Mouse (Mus musculus) forebrain, embryonic 11.5 days (tissue): ENCODE results near the gene Ap2a1. TPM values are rescaled to one million over a fixed set of nuclear protein-coding genes. Genes with fewer than 3 reads are reported as not detected.

ENCODE experiments used
- ATAC-seq: fragments of 200-750 bp; cut with Nextera tagmentation; replicated peaks from 2 replicates; pipeline ENCODE4 v1.8.0; 2017; ENCODE audit warnings: moderate TSS enrichment; ENCODE audit not compliant: low FRiP score
- DNase-seq: peaks from one replicate; pipeline ENCODE4 v3.0.0-alpha.2; 2017; ENCODE audit warnings: low spot score
- H3K27ac ChIP-seq: fragments of 300-500 bp; sonication (generic); 2 replicates; pipeline ENCODE4 v1.5.1; 2014; ENCODE audit warnings: low read depth, low read length
- H3K27me3 ChIP-seq: fragments of 300-500 bp; sonication (generic); 2 replicates; pipeline ENCODE4 v1.6.1; 2014; ENCODE audit warnings: mild to moderate bottlenecking, low read length, mixed read lengths; ENCODE audit not compliant: control insufficient read depth, insufficient read depth
- H3K36me3 ChIP-seq: fragments of 300-500 bp; sonication (generic); 2 replicates; pipeline ENCODE4 v1.6.1; 2014; ENCODE audit warnings: mild to moderate bottlenecking, low read length, moderate library complexity, mixed read lengths; ENCODE audit not compliant: control insufficient read depth, insufficient read depth
- H3K4me1 ChIP-seq: fragments of 300-500 bp; sonication (generic); replicated peaks from 2 replicates; pipeline ENCODE4 v1.6.1; 2014; ENCODE audit warnings: low read length, mixed read lengths; ENCODE audit not compliant: control insufficient read depth, insufficient read depth
- H3K4me2 ChIP-seq: fragments of 300-500 bp; sonication (generic); 2 replicates; pipeline ENCODE4 v1.6.1; 2014; ENCODE audit warnings: low read depth, mild to moderate bottlenecking, low read length, moderate library complexity, mixed read lengths; ENCODE audit not compliant: severe bottlenecking
- H3K4me3 ChIP-seq: fragments of 300-500 bp; sonication (generic); 2 replicates; pipeline ENCODE4 v1.5.1; 2014; ENCODE audit warnings: low read depth, low read length
- H3K9ac ChIP-seq: fragments of 300-500 bp; sonication (generic); 2 replicates; pipeline ENCODE4 v1.6.1; 2014; ENCODE audit warnings: low read length
- H3K9me3 ChIP-seq: fragments of 300-500 bp; sonication (generic); 2 replicates; pipeline ENCODE4 v1.6.1; 2016; ENCODE audit warnings: low read length, mixed read lengths; ENCODE audit not compliant: control insufficient read depth
- WGBS: fragments of 180-500 bp; shearing (Covaris S2); extraction: QIAGEN DNeasy Blood & Tissue Kit; methylation state at CpG from one replicate; pipeline ENCODE4 v1.1.7; 2014; 5-methylcytosine and 5-hydroxymethylcytosine counted together
- polyA plus RNA-seq: library from polyadenylated mRNA; unstranded; fragments of >200 nt; fragmentation: Nextera tagmentation; extraction: Ambion mirVana; gene quantifications from 2 replicates; pipeline ENCODE4 v1.2.1, GENCODE M21; 2014

The Ap2a1 gene
- 88.8 and 93.4 TPM in 2 replicates for polyA plus RNA-seq

DNA sequence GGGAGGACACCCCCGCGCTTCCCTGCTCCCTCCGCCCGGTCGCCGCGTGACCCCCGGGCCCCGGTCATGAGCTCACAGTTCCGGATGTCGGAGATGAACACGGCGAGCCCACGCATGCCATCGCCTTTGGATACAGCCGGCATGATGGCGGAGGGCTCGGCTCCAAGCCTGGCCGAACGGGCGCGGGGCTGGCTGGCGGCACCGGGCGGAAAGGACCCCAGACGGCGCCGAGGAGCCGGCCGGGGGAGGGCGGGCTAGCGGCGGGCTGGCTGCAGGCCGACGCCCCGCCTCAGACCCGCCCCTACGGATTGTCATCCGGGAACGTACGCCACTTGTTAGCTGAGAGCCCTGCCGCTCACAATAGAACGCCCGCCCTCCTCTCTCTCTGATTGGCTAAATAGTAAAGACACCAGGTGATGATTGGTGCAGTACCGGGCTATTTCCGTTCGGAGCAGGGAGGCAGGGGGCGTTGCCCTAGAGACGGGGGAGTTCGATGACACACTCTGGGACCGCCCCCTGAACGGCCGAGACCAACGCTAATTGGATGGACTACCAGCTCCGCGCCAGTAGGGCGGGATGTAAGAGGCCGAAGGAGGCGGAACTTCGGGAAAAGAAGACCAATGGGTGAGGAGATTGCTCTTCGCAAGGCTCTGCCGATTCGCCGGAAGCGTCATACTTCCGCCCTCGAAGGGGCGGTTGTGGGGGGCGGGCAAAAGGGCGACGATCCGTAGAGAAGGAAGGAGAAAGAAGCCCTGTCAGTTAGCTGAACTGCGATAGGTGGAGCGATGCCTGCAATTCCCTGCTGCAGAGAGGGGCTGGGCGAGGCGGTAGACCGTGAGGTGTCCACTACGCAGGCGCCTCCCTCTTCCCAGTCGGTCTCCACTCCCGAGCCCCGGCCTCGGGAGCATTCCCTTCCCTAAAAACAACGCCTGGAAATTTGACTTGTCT is at the start of gene Ap2a1:
TSS of gene Ap2a1 (minus strand) at position 293 of the 948 bp plus-strand sequence.
- H3K4me2 ChIP-seq = peak within 1 kb of the TSS; percentile 67
- ATAC-seq = peak; percentile 99
- under 1% methylated on average over 83 of the region's 84 CpGs for WGBS

GRCm38 (mm10) chr7:44978300-44978699 is 49.0 kb upstream of the Ap2a1 start:
- 94% methylated on average over 3 of the region's 3 CpGs for WGBS
- Histone ChIP-seq H3K9ac (no peak overlapping the region), H3K4me1 (peaks cover 5% of the 10 kb centered on the region; the same call in 1 of the 2 replicates), H3K4me2 (no peak overlapping the region), H3K9me3 (no peaks in the 10 kb centered on the region), H3K36me3 (peaks cover 49% of the 10 kb centered on the region), H3K27me3 (no peaks in the 10 kb centered on the region), H3K4me3 (no peak overlapping the region), H3K27ac (no peak overlapping the region)
- ATAC-seq = no peak
- no peak for DNase-seq

More for the DNA sequence above, at the start of gene Ap2a1:
- Histone ChIP-seq H3K27ac (peak within 1 kb of the TSS; percentile 90), H3K9me3 (no peaks in the 10 kb centered on the region), H3K36me3 (no peaks in the 10 kb centered on the region; the same call in 1 of the 2 replicates), H3K9ac (peak within 1 kb of the TSS; percentile 91), H3K4me1 (peaks cover 12% of the 10 kb centered on the region), H3K27me3 (no peaks in the 10 kb centered on the region), H3K4me3 (peak within 1 kb of the TSS; percentile 97)
- peak; percentile 100 for DNase-seq

GRCm38 (mm10) chr7:44975117-44975419 is 45.8 kb upstream of the Ap2a1 start:
- H3K9ac ChIP-seq = peak overlapping the region; percentile 8; the same call in 1 of the 2 replicates
- H3K4me2 ChIP-seq = peak overlapping the region; percentile 86; the same call in 1 of the 2 replicates
- peak overlapping the region; percentile 42; the same call in 1 of the 2 replicates for H3K27ac ChIP-seq
- H3K4me1 ChIP-seq = peaks cover 10% of the 10 kb centered on the region; the same call in 1 of the 2 replicates
- no peaks in the 10 kb centered on the region for H3K27me3 ChIP-seq
- WGBS = 25% methylated on average over 6 of the region's 6 CpGs
- peaks cover 30% of the 10 kb centered on the region for H3K36me3 ChIP-seq
- DNase-seq (no peak), ATAC-seq (0 out of 2 replicates have a peak, but pooled peaks have one; percentile 4)
- H3K4me3 ChIP-seq = peak overlapping the region; percentile 44; the same call in 1 of the 2 replicates
- no peaks in the 10 kb centered on the region for H3K9me3 ChIP-seq

- 1% methylated on average over 22 of the region's 22 CpGs for WGBS
- peak within 1 kb of the TSS; percentile 44 for H3K4me3 ChIP-seq
- no peaks in the 10 kb centered on the region for H3K9me3 ChIP-seq
- H3K9ac ChIP-seq = peak within 1 kb of the TSS; percentile 72
- H3K4me1 ChIP-seq = peaks cover 10% of the 10 kb centered on the region; the same call in 1 of the 2 replicates
- H3K27me3 ChIP-seq = no peaks in the 10 kb centered on the region
- ATAC-seq (peak; percentile 53), DNase-seq (peak; percentile 90)
- peak within 1 kb of the TSS; percentile 82 for H3K27ac ChIP-seq
- H3K4me2 ChIP-seq = peak within 1 kb of the TSS; percentile 86
- H3K36me3 ChIP-seq = peaks cover 26% of the 10 kb centered on the region
These were observed 45.3 kb upstream of the Ap2a1 start, which contains the start of gene Cpt1c for GRCm38 (mm10) chr7:44974383-44975116. TSS of gene Cpt1c (minus strand) at chr7:44974851.

DNA sequence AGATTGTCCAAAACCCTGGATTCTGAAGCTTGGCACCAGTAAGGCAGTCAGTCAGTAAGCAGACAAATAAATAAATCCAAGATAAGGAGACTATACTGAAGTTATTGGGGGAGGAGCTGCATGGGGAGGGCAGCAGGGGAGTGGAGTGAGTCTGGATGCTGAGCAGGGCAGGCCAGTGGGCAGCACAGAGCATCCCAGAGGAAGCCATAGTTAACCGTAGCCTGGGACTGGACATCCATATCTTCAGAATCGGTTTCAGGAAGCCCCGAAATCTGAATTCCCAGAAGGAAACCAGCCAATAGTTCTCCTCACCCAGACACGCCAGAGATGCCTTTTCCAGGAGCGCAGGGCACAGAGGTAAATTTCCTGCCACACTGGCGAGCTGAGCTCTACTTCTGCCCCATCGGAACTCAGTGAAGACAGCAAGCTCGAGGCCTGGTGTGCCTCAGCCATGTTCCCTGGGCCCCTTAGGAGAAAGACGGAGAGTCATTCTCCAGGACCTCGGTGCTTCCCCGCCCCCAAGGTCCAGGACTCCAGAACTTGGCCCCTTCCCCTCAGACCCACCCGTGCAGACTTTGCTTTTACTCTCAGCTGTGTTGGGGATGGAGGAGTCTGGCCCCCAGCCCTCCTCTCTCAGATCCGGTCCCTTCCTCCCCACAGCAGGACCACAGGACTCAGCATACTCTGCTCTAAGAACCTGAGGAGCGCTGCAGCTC is 44.3 kb upstream of the Ap2a1 start:
- Histone ChIP-seq H3K9me3 (no peaks in the 10 kb centered on the region), H3K4me1 (peaks cover 10% of the 10 kb centered on the region; the same call in 1 of the 2 replicates), H3K36me3 (peaks cover 17% of the 10 kb centered on the region), H3K27ac (peak overlapping the region; percentile 82), H3K27me3 (no peaks in the 10 kb centered on the region), H3K4me3 (peak overlapping the region; percentile 44), H3K4me2 (peak overlapping the region; percentile 86), H3K9ac (peak overlapping the region; percentile 72)
- DNase-seq (no peak), ATAC-seq (no peak)
- 35% methylated on average over 14 of the region's 14 CpGs for WGBS

GRCm38 (mm10) chr7:44971142-44971541 is 41.8 kb upstream of the Ap2a1 start:
- WGBS = 75% methylated on average over 7 of the region's 7 CpGs
- Histone ChIP-seq H3K27me3 (no peaks in the 10 kb centered on the region), H3K4me2 (peak overlapping the region; percentile 51), H3K9me3 (no peaks in the 10 kb centered on the region), H3K27ac (peak overlapping the region; percentile 72; the same call in 1 of the 2 replicates), H3K4me1 (peaks cover 10% of the 10 kb centered on the region; the same call in 1 of the 2 replicates), H3K36me3 (no peaks in the 10 kb centered on the region; the same call in 1 of the 2 replicates), H3K9ac (peak overlapping the region; percentile 52), H3K4me3 (peak overlapping the region; percentile 46)
- DNase-seq (no peak), ATAC-seq (no peak)

DNA sequence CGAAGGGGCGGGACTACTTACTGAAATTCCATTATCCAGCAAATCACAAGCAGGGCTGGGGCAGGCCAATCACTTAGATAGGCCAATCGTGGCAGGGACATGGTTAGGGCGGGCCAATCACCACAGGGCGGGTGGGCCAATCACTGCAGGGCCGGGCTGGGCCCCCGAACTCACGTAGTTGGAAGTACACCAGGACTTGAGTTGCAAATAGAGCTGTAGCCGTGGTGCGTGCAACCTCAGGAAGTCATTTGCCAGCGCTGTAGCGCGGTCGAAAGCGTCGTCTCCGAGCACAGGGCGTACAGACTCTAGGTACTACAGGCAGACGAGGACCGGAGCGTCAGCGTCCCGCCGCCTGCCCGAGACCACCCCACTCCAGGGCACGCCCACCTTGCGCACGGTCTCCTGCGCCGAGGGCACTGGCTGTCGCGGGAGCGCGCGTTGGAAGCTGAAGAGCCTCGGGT is 41.0 kb upstream of the Ap2a1 start:
- H3K9me3 ChIP-seq = no peaks in the 10 kb centered on the region
- H3K4me3 ChIP-seq = peak overlapping the region; percentile 46
- H3K27me3 ChIP-seq = no peaks in the 10 kb centered on the region
- DNase-seq (peak; percentile 94), ATAC-seq (peak; percentile 95)
- H3K4me1 ChIP-seq = peaks cover 10% of the 10 kb centered on the region; the same call in 1 of the 2 replicates
- peak overlapping the region; percentile 72 for H3K27ac ChIP-seq
- H3K36me3 ChIP-seq = no peaks in the 10 kb centered on the region; the same call in 1 of the 2 replicates
- H3K9ac ChIP-seq = peak overlapping the region; percentile 52
- H3K4me2 ChIP-seq = peak overlapping the region; percentile 51
- WGBS = under 1% methylated on average over 36 of the region's 36 CpGs
